Mouse (Mus musculus): Measurements from ENCODE around the gene Cyp21a1. TPM values are rescaled to one million over a fixed set of nuclear protein-coding genes. Genes with fewer than 3 reads are reported as not detected.

The Cyp21a1 gene
- not detected in 2 replicates for polyA plus RNA-seq (2021; fragmentation: Nextera tagmentation)
- long read RNA-seq, experiment 1: 0 reads
- long read RNA-seq, experiment 2: 0 reads

DNA sequence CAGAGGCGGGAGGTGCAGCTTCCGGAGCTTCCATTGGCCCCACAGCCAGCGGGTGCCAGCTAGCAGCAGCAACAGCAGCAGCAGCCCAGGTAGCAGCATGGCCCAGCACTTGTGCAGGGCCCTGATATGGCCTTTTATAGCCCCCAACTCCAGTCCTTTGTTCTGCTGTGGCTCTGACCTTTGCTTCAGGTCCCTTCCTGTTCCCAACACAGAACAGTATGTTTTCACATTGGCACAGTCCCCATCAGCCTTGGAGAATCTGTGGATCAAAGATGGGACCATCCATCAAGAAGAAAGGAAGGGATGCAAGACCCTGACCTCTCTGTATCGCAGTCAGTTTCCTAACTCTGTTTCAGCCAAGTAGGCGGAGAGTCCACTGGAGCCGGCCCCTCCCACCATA, at the start of gene Cyp21a1:
TSS of gene Cyp21a1 (minus strand) at position 261 of the 400 bp plus-strand sequence.

DNA sequence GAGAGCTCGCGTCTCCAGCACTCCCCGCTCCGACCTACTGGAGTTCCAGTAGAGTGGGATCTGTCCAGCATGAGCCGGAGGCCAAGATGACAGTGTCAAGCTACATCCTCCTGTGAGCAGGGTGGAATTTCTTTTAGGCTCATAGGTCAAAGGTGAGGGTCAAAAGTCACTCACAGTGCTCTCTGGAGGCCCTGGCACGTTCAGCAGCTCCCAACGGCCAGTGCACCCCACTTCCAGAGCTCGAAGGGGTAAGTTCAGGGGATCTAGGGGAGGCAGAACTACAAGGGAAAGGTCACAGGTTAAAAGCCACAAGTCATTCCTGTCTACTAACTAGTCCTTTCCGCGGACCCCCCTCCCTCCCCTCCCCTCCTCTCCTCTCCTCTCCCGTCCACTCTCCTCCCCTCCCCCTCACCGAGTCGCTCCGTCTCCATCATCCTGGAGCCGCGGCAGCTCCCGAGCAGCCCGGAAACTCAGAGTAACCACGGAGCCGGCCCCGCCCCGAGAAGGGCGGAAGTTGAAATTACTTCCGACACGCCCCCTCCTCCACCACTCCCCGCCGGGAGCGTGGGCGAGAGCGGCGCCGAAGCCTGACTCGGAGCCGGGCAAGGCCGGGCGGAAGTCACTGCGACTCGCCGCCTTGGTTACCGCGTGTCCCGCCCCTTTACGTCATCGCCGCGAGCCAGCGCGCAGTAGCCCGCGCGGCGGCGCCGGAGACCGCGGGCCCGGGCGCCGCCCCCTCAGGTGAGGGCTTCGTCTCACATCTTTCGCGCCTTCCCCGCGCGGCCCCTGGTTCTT, 45.6 kb upstream of the Cyp21a1 start, which contains the start of the genes Skiv2l and Nelfe:
TSS of gene Skiv2l (minus strand) at position 489 of the 795 bp plus-strand sequence.
TSS of gene Nelfe (plus strand) at position 670 of the 795 bp plus-strand sequence.

DNA sequence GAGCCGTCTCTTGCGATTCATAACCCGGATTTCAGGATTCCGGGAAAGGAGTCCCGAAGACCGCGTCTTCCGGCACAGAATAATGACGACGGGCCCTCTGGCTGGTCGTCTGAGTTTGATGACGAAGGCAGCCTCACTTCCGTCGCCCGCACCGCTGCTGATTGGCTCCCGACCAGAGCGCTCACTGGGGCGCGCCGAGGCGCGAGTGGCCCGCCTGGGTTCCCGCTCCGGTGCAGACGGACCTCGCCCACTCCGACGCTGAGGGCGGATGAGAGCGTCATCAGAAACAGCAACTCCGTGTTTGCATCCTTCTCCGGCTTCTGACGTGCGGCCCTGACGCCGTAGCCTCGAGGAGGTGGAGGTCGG, 32.5 kb upstream of the Cyp21a1 start, which contains the start of the genes Stk19 and Dxo:
TSS of gene Stk19 (minus strand) at position 90 of the 366 bp plus-strand sequence.
TSS of gene Dxo (plus strand) at position 164 of the 366 bp plus-strand sequence.

Other genes with a start within 250 kb of the Cyp21a1 start
- gene Notch4, start 240.3 kb downstream of the Cyp21a1 start, polyA plus RNA-seq (2021; fragmentation: Nextera tagmentation): 0.38 and 2.3 TPM in 2 replicates
- gene Gpsm3, start 214.8 kb downstream of the Cyp21a1 start, polyA plus RNA-seq (2021; fragmentation: Nextera tagmentation): 0.33 and 1.7 TPM in 2 replicates
- 1.8 and 4.5 TPM in 2 replicates for gene Pbx2, start 213.3 kb downstream of the Cyp21a1 start, polyA plus RNA-seq (2021; fragmentation: Nextera tagmentation)
- 0.64 and 0.85 TPM in 2 replicates for gene Ager, start 206.7 kb downstream of the Cyp21a1 start, polyA plus RNA-seq (2021; fragmentation: Nextera tagmentation)
- 171 and 196 TPM in 2 replicates for gene Rnf5, start 200.9 kb downstream of the Cyp21a1 start, polyA plus RNA-seq (2021; fragmentation: Nextera tagmentation)
- gene Agpat1, start 200.3 kb downstream of the Cyp21a1 start, polyA plus RNA-seq (2021; fragmentation: Nextera tagmentation): 68.0 and 88.2 TPM in 2 replicates
- 4.0 and 4.1 TPM in 2 replicates for gene Egfl8, start 188.6 kb downstream of the Cyp21a1 start, polyA plus RNA-seq (2021; fragmentation: Nextera tagmentation)
- 6.5 and 13.9 TPM in 2 replicates for gene Ppt2, start 176.1 kb downstream of the Cyp21a1 start, polyA plus RNA-seq (2021; fragmentation: Nextera tagmentation)
- 12.4 and 24.5 TPM in 2 replicates for gene Prrt1, start 175.0 kb downstream of the Cyp21a1 start, polyA plus RNA-seq (2021; fragmentation: Nextera tagmentation)
- gene Fkbpl, start 159.8 kb downstream of the Cyp21a1 start, polyA plus RNA-seq (2021; fragmentation: Nextera tagmentation): 15.4 and 17.0 TPM in 2 replicates
- 25.6 and 45.1 TPM in 2 replicates for gene Atf6b, start 157.4 kb downstream of the Cyp21a1 start, polyA plus RNA-seq (2021; fragmentation: Nextera tagmentation)
- gene Tnxb, start 134.0 kb downstream of the Cyp21a1 start, polyA plus RNA-seq (2021; fragmentation: Nextera tagmentation): 0.04 and 0.10 TPM in 2 replicates
- gene C4b, start 60.7 kb downstream of the Cyp21a1 start, polyA plus RNA-seq (2021; fragmentation: Nextera tagmentation): 3.9 and 8.9 TPM in 2 replicates
- gene Stk19, start 32.4 kb upstream of the Cyp21a1 start, polyA plus RNA-seq (2021; fragmentation: Nextera tagmentation): 60.8 and 64.9 TPM in 2 replicates
- 25.6 and 26.2 TPM in 2 replicates for gene Dxo, start 32.5 kb upstream of the Cyp21a1 start, polyA plus RNA-seq (2021; fragmentation: Nextera tagmentation)
- 20.2 and 21.7 TPM in 2 replicates for gene Skiv2l, start 45.6 kb upstream of the Cyp21a1 start, polyA plus RNA-seq (2021; fragmentation: Nextera tagmentation)
- gene Nelfe, start 45.8 kb upstream of the Cyp21a1 start, polyA plus RNA-seq (2021; fragmentation: Nextera tagmentation): 34.1 and 37.6 TPM in 2 replicates
- 0.39 and 0.50 TPM in 2 replicates for gene Cfb, start 58.0 kb upstream of the Cyp21a1 start, polyA plus RNA-seq (2021; fragmentation: Nextera tagmentation)
- gene Zbtb12, start 74.9 kb upstream of the Cyp21a1 start, polyA plus RNA-seq (2021; fragmentation: Nextera tagmentation): 0.17 and 0.25 TPM in 2 replicates
- not detected in 2 replicates for gene Gm20547, start 77.5 kb upstream of the Cyp21a1 start, polyA plus RNA-seq (2021; fragmentation: Nextera tagmentation)
- 2.7 and 3.3 TPM in 2 replicates for gene C2, start 93.7 kb upstream of the Cyp21a1 start, polyA plus RNA-seq (2021; fragmentation: Nextera tagmentation)
- 20.4 and 20.9 TPM in 2 replicates for gene Ehmt2, start 93.9 kb upstream of the Cyp21a1 start, polyA plus RNA-seq (2021; fragmentation: Nextera tagmentation)
- 0.48 TPM in 2 replicates for gene Slc44a4, start 109.9 kb upstream of the Cyp21a1 start, polyA plus RNA-seq (2021; fragmentation: Nextera tagmentation)
- 30.2 and 37.0 TPM in 2 replicates for gene Neu1, start 126.7 kb upstream of the Cyp21a1 start, polyA plus RNA-seq (2021; fragmentation: Nextera tagmentation)
- gene Hspa1b, start 154.7 kb upstream of the Cyp21a1 start, polyA plus RNA-seq (2021; fragmentation: Nextera tagmentation): 0.48 and 1.1 TPM in 2 replicates
- not detected in 2 replicates for gene Gm20481, start 165.4 kb upstream of the Cyp21a1 start, polyA plus RNA-seq (2021; fragmentation: Nextera tagmentation)
- gene Hspa1a, start 167.6 kb upstream of the Cyp21a1 start, polyA plus RNA-seq (2021; fragmentation: Nextera tagmentation): 5.3 and 7.0 TPM in 2 replicates
- 0.90 and 1.5 TPM in 2 replicates for gene Hspa1l, start 168.1 kb upstream of the Cyp21a1 start, polyA plus RNA-seq (2021; fragmentation: Nextera tagmentation)
- 33.6 and 33.9 TPM in 2 replicates for gene Lsm2, start 177.3 kb upstream of the Cyp21a1 start, polyA plus RNA-seq (2021; fragmentation: Nextera tagmentation)
- gene Vars, start 196.4 kb upstream of the Cyp21a1 start, polyA plus RNA-seq (2021; fragmentation: Nextera tagmentation): 15.7 and 17.2 TPM in 2 replicates
- gene Vwa7, start 212.0 kb upstream of the Cyp21a1 start, polyA plus RNA-seq (2021; fragmentation: Nextera tagmentation): 0.13 and 0.25 TPM in 2 replicates
- 0.89 and 0.92 TPM in 2 replicates for gene Sapcd1, start 223.5 kb upstream of the Cyp21a1 start, polyA plus RNA-seq (2021; fragmentation: Nextera tagmentation)
- 0.37 and 0.45 TPM in 2 replicates for gene Msh5, start 242.2 kb upstream of the Cyp21a1 start, polyA plus RNA-seq (2021; fragmentation: Nextera tagmentation)
- gene Clic1, start 245.4 kb upstream of the Cyp21a1 start, polyA plus RNA-seq (2021; fragmentation: Nextera tagmentation): 22.7 and 26.4 TPM in 2 replicates

All from left cerebral cortex, adult 6 months (tissue).